Mouse (Mus musculus): ENCODE measurements at regions not wholly inside any gene's neighbourhood (a gene's known extent, or its start where the extent isn't known, plus 50 kb on each side); places are given as distances from the start of the nearest gene placed in this dataset.

- TF ChIP-seq CTCF (IDR thresholded peaks at IDR 0.05; ENCODE audit: low read depth), result no peak
- no peak for TF ChIP-seq EP300 (IDR thresholded peaks at IDR 0.05; ENCODE audit: low read depth)
Observed at GRCm38 (mm10) chr6:100993421-100993820, 160.0 kb downstream of the Ppp4r2 start.
